Mouse (Mus musculus) limb, embryonic 12.5 days (tissue): ENCODE results near the gene Ccl25. TPM values are rescaled to one million over a fixed set of nuclear protein-coding genes. Genes with fewer than 3 reads are reported as not detected.
A peak's percentile ranks its signal among the peaks of the same experiment; 100 is the strongest.

Experiments used
- ATAC-seq: fragments of 200-750 bp; cut with Nextera tagmentation; 2 replicates; pipeline ENCODE4 v1.8.0; 2017; ENCODE audit warnings: low read depth, moderate TSS enrichment; ENCODE audit not compliant: insufficient number of reproducible peaks, insufficient read depth, low FRiP score, low TSS enrichment
- H3K27ac ChIP-seq: fragments of 300-500 bp; sonication (generic); 2 replicates; pipeline ENCODE4 v1.5.1; 2016; ENCODE audit warnings: mild to moderate bottlenecking, moderate library complexity
- H3K27me3 ChIP-seq: fragments of 300-500 bp; sonication (generic); 2 replicates; pipeline ENCODE4 v1.6.1; 2016; ENCODE audit warnings: mild to moderate bottlenecking, moderate library complexity
- H3K36me3 ChIP-seq: fragments of 300-500 bp; sonication (generic); 2 replicates; pipeline ENCODE4 v1.6.1; 2016; ENCODE audit warnings: mild to moderate bottlenecking, moderate library complexity
- H3K4me1 ChIP-seq: fragments of 300-500 bp; sonication (generic); replicated peaks from 2 replicates; pipeline ENCODE4 v1.6.1; 2016
- H3K4me2 ChIP-seq: fragments of 300-500 bp; sonication (generic); 2 replicates; pipeline ENCODE4 v1.6.1; 2016; ENCODE audit warnings: mild to moderate bottlenecking, moderate library complexity
- H3K4me3 ChIP-seq: fragments of 300-500 bp; sonication (generic); replicated peaks from 2 replicates; pipeline ENCODE4 v1.5.1; 2016; ENCODE audit warnings: mild to moderate bottlenecking
- H3K9ac ChIP-seq: fragments of 300-500 bp; sonication (generic); replicated peaks from 2 replicates; pipeline ENCODE4 v1.6.1; 2016; ENCODE audit warnings: mild to moderate bottlenecking, moderate library complexity
- H3K9me3 ChIP-seq: fragments of 300-500 bp; sonication (generic); 2 replicates; pipeline ENCODE4 v1.6.1; 2016; ENCODE audit warnings: mild to moderate bottlenecking, moderate library complexity
- WGBS: fragments of 180-500 bp; shearing (Covaris S2); methylation state at CpG from one replicate; pipeline ENCODE4 v1.1.7; 2016; 5-methylcytosine and 5-hydroxymethylcytosine counted together
- polyA plus RNA-seq: library from polyadenylated mRNA; unstranded; fragments of >200 nt; fragmentation: Nextera tagmentation; extraction: Ambion mirVana; gene quantifications from 2 replicates; pipeline ENCODE4 v1.2.1, GENCODE M21; 2016

Ccl25 gene
- 23.0 TPM in 2 replicates for polyA plus RNA-seq

DNA sequence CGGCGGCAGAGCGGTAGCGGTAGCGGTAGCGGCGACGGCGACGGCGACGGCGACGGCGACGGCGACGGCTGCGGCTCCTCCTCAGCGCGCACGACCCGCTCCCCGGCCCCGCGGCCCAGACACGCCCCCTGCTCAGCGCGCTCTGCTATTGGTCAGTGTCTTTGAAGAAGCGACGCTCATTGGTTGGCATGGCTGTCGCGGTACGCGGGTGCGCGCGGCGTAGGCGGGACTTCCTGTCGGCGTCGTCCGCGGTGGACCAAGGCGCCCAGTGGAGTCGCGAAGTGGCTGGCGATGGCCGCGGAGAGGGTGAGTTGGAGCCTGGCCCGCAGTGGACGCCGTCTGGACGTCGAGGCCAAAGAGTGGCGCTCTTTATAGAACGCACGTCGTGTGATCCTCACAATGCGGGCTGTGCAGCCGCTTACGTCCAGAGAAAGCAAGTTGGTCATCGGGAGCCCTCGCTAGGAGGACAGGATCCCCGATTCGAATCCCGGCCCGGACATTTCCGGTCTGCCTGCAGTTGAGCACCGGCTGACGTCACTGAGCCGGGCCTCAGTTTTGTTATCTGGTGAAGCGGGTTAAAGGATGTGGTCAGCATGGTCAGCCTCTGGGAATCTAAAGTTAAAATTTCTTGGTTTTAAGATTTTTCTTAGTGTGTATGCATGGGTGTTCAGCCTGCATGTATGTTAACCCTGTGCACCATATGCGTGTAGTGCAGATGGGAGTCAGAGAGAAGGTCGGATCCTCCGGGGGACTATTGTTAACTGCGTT is at the start of gene Ccl25, which contains the start of gene Elavl1:
TSS of gene Ccl25 (plus strand) at position 228 of the 768 bp plus-strand sequence.
TSS of gene Elavl1 (minus strand) at position 431 of the 768 bp plus-strand sequence.
- peak within 1 kb of the TSS; percentile 90 for H3K27ac ChIP-seq

DNA sequence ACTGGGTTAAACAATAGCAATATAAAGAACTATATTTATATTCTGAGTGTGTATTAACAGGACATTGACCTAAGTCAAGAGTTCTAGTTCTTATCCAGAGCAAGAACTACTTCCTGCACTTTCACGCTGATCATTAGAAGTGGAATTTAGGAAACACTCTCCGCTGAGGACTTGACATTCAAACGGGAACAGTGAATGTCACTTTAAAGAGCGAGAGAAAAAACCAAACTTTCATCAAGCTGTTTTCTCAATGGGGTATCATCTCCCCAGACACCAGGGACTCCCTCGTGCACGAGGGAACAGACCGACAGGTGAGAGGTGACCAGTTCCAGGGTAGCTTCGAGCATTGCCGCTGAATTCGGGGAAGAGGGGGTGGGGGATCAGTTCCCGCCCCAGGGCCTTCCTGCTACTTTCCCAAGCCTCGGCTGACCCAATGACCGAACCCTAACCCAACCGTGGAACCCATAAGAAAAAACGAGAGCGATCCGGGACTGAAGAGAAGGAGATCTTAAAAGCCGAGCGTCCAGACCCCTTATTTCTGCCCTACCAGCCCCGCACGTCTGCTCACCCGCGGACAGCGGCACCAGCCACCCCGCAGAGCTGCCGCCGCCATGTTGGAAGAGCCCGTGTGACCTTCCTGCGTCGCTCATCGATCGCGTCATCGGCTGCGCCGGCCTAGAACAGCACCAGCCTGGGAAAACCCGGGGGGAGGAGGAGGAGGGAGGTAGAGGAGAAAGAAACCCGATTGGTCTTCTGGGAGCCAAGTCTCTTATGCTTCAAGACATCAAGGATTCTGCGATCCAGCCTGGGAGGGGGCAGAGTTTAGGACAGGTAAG is 49.5 kb upstream of the Ccl25 start, which contains the start of gene Timm44:
TSS of gene Timm44 (minus strand) at position 639 of the 836 bp plus-strand sequence.
- peak; percentile 95 for ATAC-seq
- Histone ChIP-seq H3K9me3 (no peaks in the 10 kb centered on the region), H3K4me3 (peak within 1 kb of the TSS; percentile 78), H3K36me3 (peaks cover 34% of the 10 kb centered on the region), H3K9ac (peak within 1 kb of the TSS; percentile 75), H3K4me1 (peaks cover 8% of the 10 kb centered on the region), H3K27ac (peak within 1 kb of the TSS; percentile 56; the same call in 1 of the 2 replicates), H3K27me3 (no peaks in the 10 kb centered on the region), H3K4me2 (peak within 1 kb of the TSS; percentile 66)
- under 1% methylated on average over 39 of the region's 39 CpGs for WGBS

More for the DNA sequence above, at the start of gene Ccl25, which contains the start of gene Elavl1:
- peak within 1 kb of the TSS; percentile 91 for H3K4me2 ChIP-seq
- peak within 1 kb of the TSS; percentile 97 for H3K4me3 ChIP-seq
- H3K9ac ChIP-seq: peak within 1 kb of the TSS; percentile 99
- peaks cover 54% of the 10 kb centered on the region for H3K36me3 ChIP-seq
- H3K9me3 ChIP-seq: no peaks in the 10 kb centered on the region
- under 1% methylated on average over 65 of the region's 78 CpGs for WGBS
- no peaks in the 10 kb centered on the region for H3K27me3 ChIP-seq
- peak; percentile 98 for ATAC-seq
- peaks cover 27% of the 10 kb centered on the region for H3K4me1 ChIP-seq

DNA sequence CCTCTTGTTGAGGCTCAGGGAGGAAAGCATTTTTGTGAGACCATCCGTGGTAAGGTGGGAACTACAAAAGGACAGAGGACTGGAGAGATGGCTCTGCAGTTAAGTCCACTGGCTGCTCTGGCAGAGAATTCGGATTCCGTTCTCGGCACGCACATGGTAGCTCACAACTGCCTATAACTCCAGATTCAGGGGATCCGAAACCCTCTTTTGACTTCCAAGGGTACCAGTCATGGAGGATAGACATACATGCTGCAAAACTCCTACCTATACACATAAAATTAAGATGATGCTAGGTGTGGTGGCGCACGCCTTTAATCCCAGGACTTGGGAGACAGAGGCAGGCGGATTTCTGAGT is 48.9 kb upstream of the Ccl25 start:
- H3K36me3 ChIP-seq: peaks cover 29% of the 10 kb centered on the region
- no peaks in the 10 kb centered on the region for H3K27me3 ChIP-seq
- H3K9me3 ChIP-seq: no peaks in the 10 kb centered on the region
- H3K4me3 ChIP-seq: peak overlapping the region; percentile 78
- 0 out of 2 replicates have a peak, but pooled peaks have one; percentile 13 for ATAC-seq
- 30% methylated on average over 9 of the region's 9 CpGs for WGBS
- peaks cover 8% of the 10 kb centered on the region for H3K4me1 ChIP-seq
- H3K9ac ChIP-seq: peak overlapping the region; percentile 75
- H3K27ac ChIP-seq: peak overlapping the region; percentile 56; the same call in 1 of the 2 replicates
- peak overlapping the region; percentile 66 for H3K4me2 ChIP-seq

DNA sequence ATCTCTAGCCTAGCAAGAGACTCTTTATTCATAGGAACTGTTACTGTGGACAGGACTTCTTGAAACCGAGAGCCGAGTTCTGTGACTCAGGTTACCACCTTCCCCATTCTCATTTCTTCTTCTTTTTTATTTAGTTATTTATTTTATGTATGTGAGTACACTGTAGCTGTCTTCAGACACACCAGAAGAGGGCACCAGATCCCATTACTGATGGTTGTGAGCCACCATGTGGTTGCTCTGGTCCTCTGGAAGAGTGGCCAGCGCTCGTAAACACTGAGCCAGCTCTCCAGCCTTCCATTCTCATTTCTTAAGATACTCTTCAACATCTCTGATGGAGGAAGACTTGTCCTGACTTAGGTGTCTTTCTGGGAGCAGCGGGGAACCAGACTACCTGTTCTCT is 32.3 kb upstream of the Ccl25 start:
- H3K4me3 ChIP-seq: no peak overlapping the region
- H3K9ac ChIP-seq: no peak overlapping the region
- H3K27ac ChIP-seq: no peak overlapping the region
- no peak for ATAC-seq
- WGBS: 92% methylated on average over 5 of the region's 5 CpGs
- no peaks in the 10 kb centered on the region for H3K9me3 ChIP-seq
- no peak overlapping the region for H3K4me2 ChIP-seq
- H3K36me3 ChIP-seq: peaks cover 97% of the 10 kb centered on the region
- no peaks in the 10 kb centered on the region for H3K4me1 ChIP-seq
- H3K27me3 ChIP-seq: no peaks in the 10 kb centered on the region

DNA sequence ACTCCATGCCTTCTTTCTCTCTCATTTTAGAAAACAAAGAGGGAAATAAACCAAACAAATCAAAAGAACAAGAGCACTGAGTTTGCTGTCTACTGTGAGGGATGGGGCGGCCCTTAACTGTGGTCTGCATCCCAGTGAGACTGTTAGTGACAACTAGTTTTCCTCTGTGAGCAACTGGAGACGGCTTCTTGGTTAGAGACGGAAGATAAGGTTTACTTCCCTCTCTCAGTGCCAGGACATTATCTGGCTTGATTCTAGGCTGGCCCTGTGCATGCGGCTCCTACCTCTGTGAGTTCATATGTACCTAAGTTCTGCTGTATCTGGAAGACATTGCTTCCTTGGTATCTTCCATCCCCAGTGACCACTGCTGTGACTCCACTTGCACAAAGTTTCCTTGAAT is 27.2 kb upstream of the Ccl25 start:
- H3K9ac ChIP-seq: no peak overlapping the region
- H3K9me3 ChIP-seq: no peaks in the 10 kb centered on the region
- H3K4me3 ChIP-seq: no peak overlapping the region
- ATAC-seq: no peak
- no peaks in the 10 kb centered on the region for H3K4me1 ChIP-seq
- no peaks in the 10 kb centered on the region for H3K27me3 ChIP-seq
- 93% methylated on average over 4 of the region's 4 CpGs for WGBS
- no peak overlapping the region for H3K4me2 ChIP-seq
- peaks cover 95% of the 10 kb centered on the region for H3K36me3 ChIP-seq
- H3K27ac ChIP-seq: no peak overlapping the region

DNA sequence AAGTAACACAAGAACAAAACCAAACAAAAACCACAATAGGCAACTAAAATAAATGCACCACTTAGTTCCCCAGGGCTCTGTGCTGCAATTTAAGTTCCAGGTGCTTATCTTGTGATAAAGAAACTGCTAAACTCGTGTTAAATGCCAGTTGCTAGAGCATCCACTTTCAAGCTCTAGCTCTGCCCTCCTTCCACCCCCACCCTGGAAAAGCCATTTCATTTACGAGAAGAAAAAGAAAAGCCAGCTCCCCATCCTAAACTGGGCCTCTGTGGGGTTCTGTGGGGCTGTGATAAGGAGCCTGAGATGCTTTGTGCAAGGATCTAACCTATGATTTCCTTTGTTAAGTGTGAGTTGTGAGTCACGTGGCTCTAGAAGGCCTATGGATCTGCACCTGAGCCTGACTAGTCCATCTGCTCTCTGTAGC is 20.9 kb upstream of the Ccl25 start:
- H3K9ac ChIP-seq: no peak overlapping the region
- no peak overlapping the region for H3K4me3 ChIP-seq
- no peak overlapping the region for H3K4me2 ChIP-seq
- no peaks in the 10 kb centered on the region for H3K27me3 ChIP-seq
- H3K36me3 ChIP-seq: peaks cover 100% of the 10 kb centered on the region
- H3K4me1 ChIP-seq: no peaks in the 10 kb centered on the region
- no peak overlapping the region for H3K27ac ChIP-seq
- no peak for ATAC-seq
- 82% methylated on average over 3 of the region's 3 CpGs for WGBS
- no peaks in the 10 kb centered on the region for H3K9me3 ChIP-seq

DNA sequence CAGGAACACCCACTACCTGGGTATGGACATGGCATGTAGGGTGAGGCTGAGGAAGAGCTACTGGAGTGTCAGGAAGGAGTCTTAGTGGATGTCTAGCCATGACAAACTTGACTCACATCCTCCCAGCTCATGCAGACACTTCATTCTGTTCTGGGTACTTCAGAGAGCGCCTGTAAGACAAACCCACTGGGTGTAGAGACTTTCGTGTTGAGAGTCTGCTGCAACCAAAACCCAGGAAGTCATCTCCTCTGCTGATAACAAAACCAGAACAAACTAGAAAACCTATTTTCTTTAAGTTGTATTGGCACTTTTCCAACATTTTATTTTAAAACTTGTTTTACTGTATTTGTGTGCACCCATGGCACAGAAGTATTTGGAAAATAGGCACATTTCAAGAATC is 19.2 kb upstream of the Ccl25 start:
- Histone ChIP-seq H3K4me3 (no peak overlapping the region), H3K36me3 (peaks cover 100% of the 10 kb centered on the region), H3K4me2 (no peak overlapping the region), H3K27ac (no peak overlapping the region), H3K27me3 (no peaks in the 10 kb centered on the region), H3K9me3 (no peaks in the 10 kb centered on the region), H3K4me1 (no peaks in the 10 kb centered on the region), H3K9ac (no peak overlapping the region)
- ATAC-seq: no peak
- 86% methylated on average over 2 of the region's 2 CpGs for WGBS

DNA sequence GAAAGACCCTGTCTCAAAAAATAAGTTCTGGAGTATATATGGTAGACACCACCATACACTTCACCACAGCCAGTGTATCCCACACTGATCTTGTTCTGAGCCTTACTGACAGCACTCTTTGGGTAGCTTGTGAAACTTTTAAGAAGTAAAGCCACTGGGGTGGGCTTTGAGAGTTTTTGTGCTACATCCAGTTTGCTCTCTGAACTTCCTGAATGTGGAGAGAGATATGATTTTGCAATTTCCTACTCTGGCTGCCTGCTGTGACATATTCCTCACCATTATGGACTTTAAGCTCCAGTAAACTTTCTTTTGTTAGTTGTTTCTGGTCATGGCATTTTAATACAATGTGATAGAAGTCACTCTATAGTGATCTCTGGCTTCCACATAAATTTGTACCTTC is 12.9 kb upstream of the Ccl25 start:
- Histone ChIP-seq H3K4me3 (no peak overlapping the region), H3K9ac (no peak overlapping the region), H3K9me3 (no peaks in the 10 kb centered on the region), H3K36me3 (peaks cover 52% of the 10 kb centered on the region), H3K4me1 (no peaks in the 10 kb centered on the region; the same call in 1 of the 2 replicates), H3K27ac (no peak overlapping the region), H3K27me3 (no peaks in the 10 kb centered on the region), H3K4me2 (no peak overlapping the region)
- no peak for ATAC-seq

DNA sequence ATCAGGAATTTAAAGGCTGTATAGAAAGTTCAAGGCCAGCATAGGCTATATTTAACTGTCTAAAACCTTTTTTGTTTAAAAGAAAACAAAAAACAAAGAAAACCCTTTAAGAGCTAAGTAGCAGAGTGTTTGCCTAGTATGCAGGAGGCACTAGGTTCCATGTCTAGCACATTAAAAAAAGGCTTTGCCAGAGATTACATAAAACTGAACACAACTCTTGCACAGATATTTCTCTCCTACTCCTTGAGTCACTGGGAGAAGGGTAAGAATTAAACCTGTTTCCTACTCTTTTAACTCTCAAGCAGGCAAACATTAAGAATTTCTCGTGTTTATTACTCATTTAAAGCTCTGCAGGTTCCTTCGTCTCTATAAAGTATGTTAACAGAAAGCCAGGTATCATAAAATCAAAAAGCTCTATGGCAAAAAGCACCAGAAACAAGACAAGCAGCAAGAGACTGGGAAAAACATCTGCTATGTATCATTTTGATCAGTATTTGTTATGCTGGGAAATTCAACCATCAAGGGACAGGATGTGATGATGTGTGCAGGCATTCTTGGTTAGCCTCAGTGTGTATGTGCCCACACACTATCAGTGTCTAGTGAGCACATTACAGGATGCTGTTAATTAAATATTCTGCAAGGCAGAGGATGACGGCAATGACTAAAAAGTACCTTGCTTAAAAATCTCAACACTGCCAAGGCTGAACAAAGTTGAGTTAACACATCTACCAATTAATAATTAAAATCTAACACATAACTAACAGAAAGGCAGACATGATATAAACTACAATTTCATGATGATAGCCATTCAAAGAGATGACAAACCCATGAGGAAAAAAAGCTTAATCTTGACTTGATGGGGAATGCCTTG is 11.5 kb upstream of the Ccl25 start:
- no peaks in the 10 kb centered on the region for H3K27me3 ChIP-seq
- no peak overlapping the region for H3K4me3 ChIP-seq
- H3K4me1 ChIP-seq: no peaks in the 10 kb centered on the region; the same call in 1 of the 2 replicates
- no peak overlapping the region for H3K27ac ChIP-seq
- no peak for ATAC-seq
- no peak overlapping the region for H3K4me2 ChIP-seq
- H3K9ac ChIP-seq: no peak overlapping the region
- no peaks in the 10 kb centered on the region for H3K9me3 ChIP-seq
- 77% methylated on average over 3 of the region's 3 CpGs for WGBS
- H3K36me3 ChIP-seq: peaks cover 38% of the 10 kb centered on the region

DNA sequence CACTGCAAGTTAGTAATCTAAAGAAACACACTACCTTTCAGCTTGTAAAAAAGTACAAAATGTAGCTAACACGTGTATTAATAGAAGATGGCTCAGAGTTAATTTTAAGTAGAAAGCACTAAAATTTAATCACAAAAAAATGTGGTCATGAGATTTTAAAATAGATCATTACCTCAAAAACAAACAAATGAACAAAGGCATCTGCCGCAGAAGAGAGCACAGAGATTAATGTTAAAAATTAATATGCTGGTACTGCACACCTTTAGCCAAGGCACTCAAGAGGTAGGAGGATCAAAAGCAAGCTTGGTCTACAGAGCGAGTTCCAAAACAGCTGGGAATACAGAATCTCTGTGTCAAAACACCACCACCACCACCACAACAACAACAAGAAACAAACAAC is 10.2 kb upstream of the Ccl25 start:
- no peak overlapping the region for H3K4me2 ChIP-seq
- no peak for ATAC-seq
- H3K4me3 ChIP-seq: no peak overlapping the region
- H3K9me3 ChIP-seq: no peaks in the 10 kb centered on the region
- no peaks in the 10 kb centered on the region; the same call in 1 of the 2 replicates for H3K4me1 ChIP-seq
- H3K9ac ChIP-seq: no peak overlapping the region
- no peak overlapping the region for H3K27ac ChIP-seq
- 92% methylated on average over 3 of the region's 3 CpGs for WGBS
- peaks cover 35% of the 10 kb centered on the region for H3K36me3 ChIP-seq
- H3K27me3 ChIP-seq: no peaks in the 10 kb centered on the region
